Mouse (Mus musculus) forebrain, embryonic 16.5 days (tissue): ENCODE data around the gene C5ar1. TPM values are rescaled to one million over a fixed set of nuclear protein-coding genes. Genes with fewer than 3 reads are reported as not detected.
"Not testable (repeated sequence)": the region's sequence is repeated elsewhere in the genome, so short reads cannot be mapped to it uniquely, and the experiment has no call there.

Experiments
- ATAC-seq: fragments of 200-750 bp; cut with Nextera tagmentation; 2 replicates; pipeline ENCODE4 v1.8.0; 2017; ENCODE audit warnings: mild to moderate bottlenecking, moderate library complexity
- H3K27ac ChIP-seq: fragments of 300-500 bp; sonication (generic); 2 replicates; pipeline ENCODE4 v1.5.1; 2014; ENCODE audit warnings: low read length, control low read depth
- H3K27me3 ChIP-seq: fragments of 300-500 bp; sonication (generic); replicated peaks from 2 replicates; pipeline ENCODE4 v1.6.1; 2014; ENCODE audit warnings: low read length; ENCODE audit not compliant: control insufficient read depth, insufficient read depth
- H3K36me3 ChIP-seq: fragments of 300-500 bp; sonication (generic); 2 replicates; pipeline ENCODE4 v1.6.1; 2014; ENCODE audit not compliant: control insufficient read depth, insufficient read depth
- H3K4me1 ChIP-seq: fragments of 300-500 bp; sonication (generic); replicated peaks from 2 replicates; pipeline ENCODE4 v1.6.1; 2014; ENCODE audit warnings: low read length; ENCODE audit not compliant: control insufficient read depth, insufficient read depth
- H3K4me2 ChIP-seq: fragments of 300-500 bp; sonication (generic); 2 replicates; pipeline ENCODE4 v1.6.1; 2014; ENCODE audit warnings: mild to moderate bottlenecking, low read length, control low read depth
- H3K4me3 ChIP-seq: fragments of 300-500 bp; sonication (generic); replicated peaks from 2 replicates; pipeline ENCODE4 v1.5.1; 2014; ENCODE audit warnings: mild to moderate bottlenecking, low read length, control low read depth
- H3K9ac ChIP-seq: fragments of 300-500 bp; sonication (generic); replicated peaks from 2 replicates; pipeline ENCODE4 v1.6.1; 2014; ENCODE audit warnings: low read depth, low read length, control low read depth
- H3K9me3 ChIP-seq: fragments of 300-500 bp; sonication (generic); 2 replicates; pipeline ENCODE4 v1.6.1; 2016; ENCODE audit warnings: low read length; ENCODE audit not compliant: control insufficient read depth
- WGBS: fragments of 180-500 bp; shearing (Covaris S2); extraction: QIAGEN DNeasy Blood & Tissue Kit; methylation state at CpG from one replicate; pipeline ENCODE4 v1.1.7; 2014; 5-methylcytosine and 5-hydroxymethylcytosine counted together
- polyA plus RNA-seq: library from polyadenylated mRNA; unstranded; fragments of >200 nt; fragmentation: Nextera tagmentation; extraction: Ambion mirVana; gene quantifications from 2 replicates; pipeline ENCODE4 v1.2.1, GENCODE M21; 2015

Gene C5ar1
- polyA plus RNA-seq, result 1.2 and 2.0 TPM in 2 replicates

- no peaks in the 10 kb centered on the region for H3K9me3 ChIP-seq
- no peak within 1 kb of the TSS for H3K4me3 ChIP-seq
- 85% methylated on average over 5 of the region's 5 CpGs for WGBS
- no peak for ATAC-seq
- no peak within 1 kb of the TSS for H3K4me2 ChIP-seq
- H3K36me3 ChIP-seq, result no peaks in the 10 kb centered on the region
- no peak within 1 kb of the TSS for H3K27ac ChIP-seq
- H3K27me3 ChIP-seq, result no peaks in the 10 kb centered on the region
- no peaks in the 10 kb centered on the region for H3K4me1 ChIP-seq
- no peak within 1 kb of the TSS for H3K9ac ChIP-seq
Measured at GRCm38 (mm10) chr7:16259110-16259590, at the start of gene C5ar1. Gene C5ar1, minus strand, starts transcription at chr7:16259540.

GRCm38 (mm10) chr7:16308555-16309317 lies 49.4 kb upstream of the C5ar1 start:
- peak overlapping the region; percentile 75 for H3K4me3 ChIP-seq
- peak overlapping the region; percentile 63 for H3K9ac ChIP-seq
- peaks cover 43% of the 10 kb centered on the region for H3K4me1 ChIP-seq
- H3K4me2 ChIP-seq, result peak overlapping the region; percentile 98
- ATAC-seq, result no peak
- H3K27ac ChIP-seq, result no peak overlapping the region
- WGBS, result 39% methylated on average over 16 of the region's 16 CpGs
- H3K27me3 ChIP-seq, result peaks cover 4% of the 10 kb centered on the region; the same call in 1 of the 2 replicates
- H3K9me3 ChIP-seq, result no peaks in the 10 kb centered on the region
- no peaks in the 10 kb centered on the region for H3K36me3 ChIP-seq

- Histone ChIP-seq H3K4me2 (peak within 1 kb of the TSS; percentile 98), H3K9ac (peak within 1 kb of the TSS; percentile 63), H3K4me1 (peaks cover 36% of the 10 kb centered on the region), H3K4me3 (peak within 1 kb of the TSS; percentile 75)
- not testable (repeated sequence) for H3K27ac ChIP-seq, H3K27me3 ChIP-seq, H3K9me3 ChIP-seq, ATAC-seq, H3K36me3 ChIP-seq
- 62% methylated on average over 1 of the region's 1 CpGs for WGBS
Measured at GRCm38 (mm10) chr7:16308093-16308492, 48.8 kb upstream of the C5ar1 start, which contains the start of gene Bbc3. Gene Bbc3, plus strand, starts transcription at chr7:16308393.

GRCm38 (mm10) chr7:16307141-16307540 lies 47.8 kb upstream of the C5ar1 start:
- not testable (repeated sequence) for ATAC-seq, H3K4me2 ChIP-seq, H3K9ac ChIP-seq, H3K27ac ChIP-seq, H3K9me3 ChIP-seq, H3K27me3 ChIP-seq, H3K36me3 ChIP-seq, H3K4me3 ChIP-seq
- H3K4me1 ChIP-seq, result peaks cover 27% of the 10 kb centered on the region
- whole genome bisulfite sequencing, result 86% methylated on average over 6 of the region's 6 CpGs

- Histone ChIP-seq H3K36me3 (no peaks in the 10 kb centered on the region), H3K4me2 (peak overlapping the region; percentile 78), H3K4me1 (peaks cover 29% of the 10 kb centered on the region), H3K9ac (peak overlapping the region; percentile 53), H3K27ac (peak overlapping the region; percentile 39; the same call in 1 of the 2 replicates), H3K4me3 (peak overlapping the region; percentile 51), H3K27me3 (no peaks in the 10 kb centered on the region), H3K9me3 (no peaks in the 10 kb centered on the region)
- peak; percentile 95 for ATAC-seq
- under 1% methylated on average over 52 of the region's 52 CpGs for WGBS
Measured at GRCm38 (mm10) chr7:16299419-16300035, 40.2 kb upstream of the C5ar1 start.

- H3K4me2 ChIP-seq, result peak overlapping the region; percentile 78
- peaks cover 29% of the 10 kb centered on the region for H3K4me1 ChIP-seq
- no peaks in the 10 kb centered on the region for H3K9me3 ChIP-seq
- no peak overlapping the region for H3K9ac ChIP-seq
- no peak overlapping the region; the same call in 1 of the 2 replicates for H3K4me3 ChIP-seq
- H3K36me3 ChIP-seq, result no peaks in the 10 kb centered on the region
- H3K27me3 ChIP-seq, result no peaks in the 10 kb centered on the region
- 83% methylated on average over 5 of the region's 5 CpGs for WGBS
- H3K27ac ChIP-seq, result no peak overlapping the region
- ATAC-seq, result no peak
Measured at GRCm38 (mm10) chr7:16298927-16299326, 39.6 kb upstream of the C5ar1 start.

GRCm38 (mm10) chr7:16297616-16298015 lies 38.3 kb upstream of the C5ar1 start:
- WGBS, result 63% methylated on average over 2 of the region's 2 CpGs
- Histone ChIP-seq H3K4me1 (peaks cover 29% of the 10 kb centered on the region), H3K36me3 (no peaks in the 10 kb centered on the region), H3K9me3 (no peaks in the 10 kb centered on the region), H3K4me3 (no peak overlapping the region), H3K27me3 (no peaks in the 10 kb centered on the region), H3K4me2 (no peak overlapping the region), H3K9ac (no peak overlapping the region), H3K27ac (no peak overlapping the region)
- ATAC-seq, result no peak

- under 1% methylated on average over 22 of the region's 22 CpGs for WGBS
- Histone ChIP-seq H3K4me3 (peak overlapping the region; percentile 36), H3K36me3 (no peaks in the 10 kb centered on the region), H3K9ac (peak overlapping the region; percentile 46), H3K4me2 (peak overlapping the region; percentile 48), H3K9me3 (no peaks in the 10 kb centered on the region), H3K27me3 (no peaks in the 10 kb centered on the region), H3K4me1 (peaks cover 29% of the 10 kb centered on the region), H3K27ac (no peak overlapping the region)
- no peak for ATAC-seq
Measured at GRCm38 (mm10) chr7:16296766-16297390, 37.5 kb upstream of the C5ar1 start.

- Histone ChIP-seq H3K4me1 (peaks cover 29% of the 10 kb centered on the region), H3K36me3 (no peaks in the 10 kb centered on the region), H3K27ac (no peak overlapping the region), H3K27me3 (no peaks in the 10 kb centered on the region), H3K4me3 (no peak overlapping the region; the same call in 1 of the 2 replicates), H3K9ac (no peak overlapping the region), H3K4me2 (no peak overlapping the region; the same call in 1 of the 2 replicates), H3K9me3 (no peaks in the 10 kb centered on the region)
- 42% methylated on average over 2 of the region's 2 CpGs for WGBS
- ATAC-seq, result no peak
Measured at GRCm38 (mm10) chr7:16296146-16296545, 36.8 kb upstream of the C5ar1 start.
